Mouse (Mus musculus) liver, embryonic 14.5 days (tissue): ENCODE measurements at regions not wholly inside any gene's neighbourhood (a gene's known extent, or its start where the extent isn't known, plus 50 kb on each side); places are given as distances from the start of the nearest gene placed in this dataset.
"Not testable (repeated sequence)": the region's sequence is repeated elsewhere in the genome, so short reads cannot be mapped to it uniquely, and the experiment has no call there.

Experiments
- ATAC-seq: fragments of 200-750 bp; cut with Nextera tagmentation; 2 replicates; pipeline ENCODE4 v1.8.0; 2017; ENCODE audit warnings: moderate number of reproducible peaks, mild to moderate bottlenecking, moderate library complexity; ENCODE audit not compliant: insufficient read depth
- DNase-seq, 3 experiments: peaks; one replicate each; pipeline ENCODE4 v3.0.0-alpha.2; 2012 to 2013; ENCODE audit warnings: low read depth in 3 of 3, low spot score in 3 of 3
- H3K27ac ChIP-seq: fragments of 300-500 bp; sonication (generic); 2 replicates; pipeline ENCODE4 v1.5.1; 2014; ENCODE audit warnings: moderate library complexity, mild to moderate bottlenecking, control low read depth, inconsistent platforms
- H3K27me3 ChIP-seq: fragments of 300-500 bp; sonication (generic); 2 replicates; pipeline ENCODE4 v1.6.1; 2014; ENCODE audit warnings: mild to moderate bottlenecking, low read length, moderate library complexity; ENCODE audit not compliant: control insufficient read depth, insufficient read depth
- H3K36me3 ChIP-seq: fragments of 300-500 bp; sonication (generic); replicated peaks from 2 replicates; pipeline ENCODE4 v1.6.1; 2014; ENCODE audit warnings: low read depth; ENCODE audit not compliant: control insufficient read depth, insufficient read depth
- H3K4me1 ChIP-seq, 2 experiments: fragments of 200-500 bp in 1 of 2; fragments of 300-500 bp in 1 of 2; sonication (generic) in 1 of 2; replicated peaks; 2 replicates each; pipeline ENCODE4 v1.6.1; 2012 to 2014; ENCODE audit warnings: antibody characterized with exemption in 1 of 2, inconsistent platforms in 1 of 2, low read length in 1 of 2; ENCODE audit not compliant: control insufficient read depth in 2 of 2, insufficient read depth in 2 of 2
- H3K4me2 ChIP-seq: fragments of 300-500 bp; sonication (generic); 2 replicates; pipeline ENCODE4 v1.6.1; 2014; ENCODE audit warnings: low read depth, mild to moderate bottlenecking, control low read depth, moderate library complexity
- H3K4me3 ChIP-seq, 2 experiments: fragments of 200-500 bp in 1 of 2; fragments of 300-500 bp in 1 of 2; sonication (generic) in 1 of 2; 2 replicates each; pipeline ENCODE4 v1.5.1; 2012 to 2014; ENCODE audit warnings: low read depth in 2 of 2, low read length in 2 of 2, mild to moderate bottlenecking in 2 of 2, control low read depth in 1 of 2, inconsistent platforms in 1 of 2, moderate library complexity in 1 of 2; ENCODE audit not compliant: insufficient read depth in 1 of 2
- H3K9ac ChIP-seq: fragments of 300-500 bp; sonication (generic); replicated peaks from 2 replicates; pipeline ENCODE4 v1.6.1; 2014; ENCODE audit warnings: mild to moderate bottlenecking, control low read depth, moderate library complexity
- H3K9me3 ChIP-seq: fragments of 300-500 bp; sonication (generic); 2 replicates; pipeline ENCODE4 v1.6.1; 2016; ENCODE audit warnings: low read length, mixed read lengths; ENCODE audit not compliant: control insufficient read depth
- CTCF ChIP-seq: IDR thresholded peaks from 2 replicates; pipeline ENCODE4 v1.5.1; 2016; ENCODE audit warnings: antibody characterized with exemption, low read depth, control low read depth
- EP300 ChIP-seq: IDR thresholded peaks from 2 replicates; pipeline ENCODE4 v1.6.1; 2016; ENCODE audit warnings: antibody characterized with exemption, low read depth
- WGBS: fragments of 180-500 bp; shearing (Covaris S2); extraction: QIAGEN DNeasy Blood & Tissue Kit; methylation state at CpG from one replicate; pipeline ENCODE4 v1.1.7; 2014; ENCODE audit not compliant: insufficient replicate concordance; 5-methylcytosine and 5-hydroxymethylcytosine counted together

DNA sequence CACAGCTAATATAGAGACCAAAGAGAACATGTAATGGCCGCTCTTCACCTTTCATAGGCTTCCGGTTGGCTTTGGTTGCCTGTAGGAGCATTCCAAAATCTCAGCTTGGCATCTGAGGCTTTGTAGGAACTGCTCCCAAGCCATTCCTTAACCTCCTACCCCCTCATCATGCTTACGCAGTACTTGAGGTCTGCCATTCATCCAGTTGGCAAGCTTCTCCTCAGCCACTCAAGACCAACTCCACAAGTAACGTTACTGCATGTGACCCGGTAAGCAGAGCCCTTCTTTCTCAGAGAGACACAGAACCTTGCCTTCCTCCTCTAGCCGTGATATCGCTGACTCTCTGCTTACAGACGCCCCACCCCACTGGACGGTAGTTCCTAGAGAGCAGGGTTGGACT lies 94.6 kb upstream of the Ttc29 start:
- Histone ChIP-seq H3K27me3 (no peaks in the 10 kb centered on the region; the same call in 1 of the 2 replicates), H3K27ac (no peak overlapping the region), H3K4me3 (no peak overlapping the region), H3K9me3 (no peaks in the 10 kb centered on the region), H3K4me2 (no peak overlapping the region), H3K4me1 (no peaks in the 10 kb centered on the region), H3K9ac (no peak overlapping the region), H3K36me3 (no peaks in the 10 kb centered on the region)
- ATAC-seq (no peak), DNase-seq (no peak)
- TF ChIP-seq CTCF (no peak), EP300 (no peak)
- 64% methylated on average over 9 of the region's 9 CpGs for WGBS

DNA sequence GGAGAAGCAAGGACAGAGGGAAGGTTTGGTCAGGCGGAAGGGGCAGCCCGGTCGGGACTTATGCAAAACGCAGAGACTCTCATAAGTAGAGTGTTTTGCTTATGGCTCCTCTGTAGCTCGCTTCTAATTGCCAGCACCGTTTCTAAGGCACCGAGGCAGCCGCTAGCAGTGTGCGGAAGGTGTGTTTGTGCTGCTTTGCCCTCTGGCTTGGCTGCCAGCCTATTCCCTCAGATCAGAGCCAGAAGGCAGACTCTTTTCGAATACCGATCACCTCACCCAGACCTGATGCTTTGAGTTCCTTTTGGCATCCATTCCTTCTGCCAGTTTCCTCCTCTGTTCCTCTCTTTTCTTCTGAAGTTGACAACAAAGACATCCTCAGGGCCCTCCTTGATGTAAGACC lies 93.4 kb upstream of the Ttc29 start:
- H3K36me3 ChIP-seq = no peaks in the 10 kb centered on the region
- H3K4me2 ChIP-seq = no peak overlapping the region
- TF ChIP-seq EP300 (no peak), CTCF (no peak)
- H3K27ac ChIP-seq = no peak overlapping the region
- 71% methylated on average over 11 of the region's 11 CpGs for WGBS
- H3K4me3 ChIP-seq = no peak overlapping the region
- no peaks in the 10 kb centered on the region for H3K9me3 ChIP-seq
- no peaks in the 10 kb centered on the region for H3K4me1 ChIP-seq
- H3K27me3 ChIP-seq = no peaks in the 10 kb centered on the region; the same call in 1 of the 2 replicates
- ATAC-seq (no peak), DNase-seq (no peak)
- no peak overlapping the region for H3K9ac ChIP-seq

- no peak overlapping the region for H3K4me3 ChIP-seq
- no peak overlapping the region for H3K9ac ChIP-seq
- no peaks in the 10 kb centered on the region; the same call in 1 of the 2 replicates for H3K27me3 ChIP-seq
- DNase-seq (peak in 1 of 3 experiments; percentile 11), ATAC-seq (no peak)
- no peaks in the 10 kb centered on the region for H3K9me3 ChIP-seq
- no peak overlapping the region for H3K27ac ChIP-seq
- WGBS = 28% methylated on average over 5 of the region's 5 CpGs
- H3K36me3 ChIP-seq = no peaks in the 10 kb centered on the region
- H3K4me2 ChIP-seq = no peak overlapping the region
- TF ChIP-seq CTCF = peak; percentile 69
- TF ChIP-seq EP300 = no peak
- no peaks in the 10 kb centered on the region for H3K4me1 ChIP-seq
Observed at GRCm38 (mm10) chr8:78124248-78124647, 88.8 kb upstream of the Ttc29 start.

DNA sequence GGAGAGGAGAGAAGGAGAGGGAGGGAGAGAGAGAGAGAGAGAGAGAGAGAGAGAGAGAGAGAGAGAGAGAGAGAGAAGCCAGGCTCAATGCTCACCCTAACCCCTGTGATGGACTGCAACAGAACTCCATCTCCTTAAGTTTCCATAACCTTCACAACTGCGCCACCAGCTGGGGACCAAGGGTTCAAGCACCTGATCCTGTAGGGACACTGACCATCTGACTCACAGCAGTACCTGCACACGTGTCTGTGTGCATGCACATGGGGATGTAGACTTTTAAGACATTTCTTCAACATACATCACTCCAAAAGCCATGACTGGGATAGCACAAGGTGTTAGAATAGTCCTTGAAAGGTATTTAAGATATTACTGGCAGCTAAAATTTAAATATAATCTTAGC lies 85.2 kb upstream of the Ttc29 start:
- no peak overlapping the region for H3K27ac ChIP-seq
- ATAC-seq = no peak
- H3K36me3 ChIP-seq = no peaks in the 10 kb centered on the region
- DNase-seq = no peak
- no peaks in the 10 kb centered on the region for H3K4me1 ChIP-seq
- WGBS = 18% methylated on average over 2 of the region's 2 CpGs
- TF ChIP-seq CTCF (peak; percentile 58), EP300 (no peak)
- no peak overlapping the region for H3K4me3 ChIP-seq
- H3K27me3 ChIP-seq = no peaks in the 10 kb centered on the region
- H3K9me3 ChIP-seq = no peaks in the 10 kb centered on the region
- no peak overlapping the region for H3K4me2 ChIP-seq
- no peak overlapping the region for H3K9ac ChIP-seq

DNA sequence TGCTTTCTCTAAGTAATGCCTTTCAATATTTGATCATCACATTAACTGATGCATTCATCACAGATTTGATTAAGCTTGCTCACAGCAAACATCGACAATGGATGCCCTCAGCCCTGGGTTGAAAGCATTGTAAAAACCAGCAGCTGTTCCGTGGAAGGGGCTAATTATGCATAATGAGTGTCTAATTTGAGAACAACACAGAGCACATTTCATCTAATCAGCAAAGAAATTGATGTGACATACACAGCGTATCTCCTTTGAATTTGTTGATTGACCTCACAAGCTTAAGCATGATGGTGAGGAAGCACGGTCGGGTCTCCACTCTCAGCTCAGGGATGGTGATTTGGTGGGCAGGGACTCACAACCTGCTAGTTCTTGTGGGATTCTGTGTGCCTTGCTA lies 84.0 kb upstream of the Ttc29 start:
- ATAC-seq (no peak), DNase-seq (no peak)
- WGBS = 68% methylated on average over 5 of the region's 5 CpGs
- no peaks in the 10 kb centered on the region for H3K4me1 ChIP-seq
- TF ChIP-seq CTCF = no peak
- no peak for TF ChIP-seq EP300
- no peaks in the 10 kb centered on the region for H3K36me3 ChIP-seq
- no peaks in the 10 kb centered on the region for H3K27me3 ChIP-seq
- H3K27ac ChIP-seq = no peak overlapping the region
- no peak overlapping the region for H3K9ac ChIP-seq
- H3K9me3 ChIP-seq = no peaks in the 10 kb centered on the region
- no peak overlapping the region for H3K4me3 ChIP-seq
- no peak overlapping the region for H3K4me2 ChIP-seq

DNA sequence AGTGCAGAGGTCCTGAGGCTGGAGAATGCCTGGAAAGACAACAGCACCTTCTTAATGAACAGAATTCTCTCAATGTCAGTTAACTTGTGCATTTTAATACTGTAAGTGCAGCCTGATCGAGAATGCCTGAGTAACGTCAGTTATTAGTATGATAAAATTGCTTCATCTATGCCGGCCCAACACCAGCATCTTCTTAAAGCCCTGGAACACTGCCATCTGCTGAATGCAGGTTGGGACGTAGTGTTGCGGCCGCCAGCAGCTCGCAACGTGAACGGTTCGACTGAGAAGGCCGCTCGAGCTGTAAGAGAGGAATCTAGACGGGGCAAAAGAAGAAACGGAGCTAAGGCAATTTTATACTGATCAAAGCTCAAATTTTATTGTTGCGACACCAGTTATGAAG lies 73.6 kb upstream of the Ttc29 start:
- not testable (repeated sequence) for H3K27ac ChIP-seq, DNase-seq, ATAC-seq, H3K27me3 ChIP-seq, H3K4me1 ChIP-seq, H3K4me2 ChIP-seq, H3K9me3 ChIP-seq, H3K36me3 ChIP-seq, H3K4me3 ChIP-seq, H3K9ac ChIP-seq
- WGBS = 50% methylated on average over 13 of the region's 15 CpGs
